Mouse (Mus musculus) adrenal gland, postnatal 10 days (tissue): ENCODE measurements around the gene Mnd1. TPM values are rescaled to one million over a fixed set of nuclear protein-coding genes. Genes with fewer than 3 reads are reported as not detected.

Experiments
- DNase-seq: peaks from one replicate; pipeline ENCODE4 v3.0.0; 2021; ENCODE audit warnings: mixed read lengths
- total RNA-seq, 2 experiments: library from RNA; stranded (reverse); gene quantifications; 2 replicates each; pipeline ENCODE4 v1.2.3; 2021

Gene Mnd1
- total RNA-seq, 2 experiments from 2014 or later = 25.2 to 26.5 TPM

GRCm38 (mm10) chr3:84157559-84158350 lies 2.2 kb upstream of the Mnd1 start:
- DNase-seq = no peak

GRCm38 (mm10) chr3:84157011-84157410 lies 1.4 kb upstream of the Mnd1 start:
- no peak for DNase-seq

- DNase-seq = no peak
These were observed 519 bp upstream of the Mnd1 start for GRCm38 (mm10) chr3:84156105-84156504.

- no peak for DNase-seq
These were observed 440 bp downstream of the Mnd1 start for GRCm38 (mm10) chr3:84155146-84155545.

GRCm38 (mm10) chr3:84154721-84155141 lies 855 bp downstream of the Mnd1 start:
- no peak for DNase-seq

- DNase-seq = no peak
These were observed 5.8 kb downstream of the Mnd1 start for GRCm38 (mm10) chr3:84149831-84150230.

GRCm38 (mm10) chr3:84140947-84141346 lies 14.6 kb downstream of the Mnd1 start:
- DNase-seq = no peak

GRCm38 (mm10) chr3:84136509-84136908 lies 19.1 kb downstream of the Mnd1 start:
- no peak for DNase-seq

- DNase-seq = no peak
These were observed 19.7 kb downstream of the Mnd1 start for GRCm38 (mm10) chr3:84135933-84136332.

GRCm38 (mm10) chr3:84135387-84135786 lies 20.2 kb downstream of the Mnd1 start:
- DNase-seq = peak; percentile 63

GRCm38 (mm10) chr3:84131369-84131768 lies 24.2 kb downstream of the Mnd1 start:
- no peak for DNase-seq

- peak; percentile 32 for DNase-seq
These were observed 24.8 kb downstream of the Mnd1 start for GRCm38 (mm10) chr3:84130776-84131175.

GRCm38 (mm10) chr3:84128871-84129870 lies 26.4 kb downstream of the Mnd1 start:
- peak; percentile 34 for DNase-seq

GRCm38 (mm10) chr3:84127431-84127830 lies 28.2 kb downstream of the Mnd1 start:
- DNase-seq = no peak

- no peak for DNase-seq
These were observed 28.9 kb downstream of the Mnd1 start for GRCm38 (mm10) chr3:84126721-84127120.

GRCm38 (mm10) chr3:84125704-84126289 lies 29.8 kb downstream of the Mnd1 start:
- no peak for DNase-seq

GRCm38 (mm10) chr3:84123461-84123860 lies 32.1 kb downstream of the Mnd1 start:
- peak; percentile 54 for DNase-seq

GRCm38 (mm10) chr3:84118718-84119117 lies 36.9 kb downstream of the Mnd1 start:
- no peak for DNase-seq

- DNase-seq = no peak
These were observed 37.4 kb downstream of the Mnd1 start for GRCm38 (mm10) chr3:84118178-84118577.

GRCm38 (mm10) chr3:84108614-84109013 lies 47.0 kb downstream of the Mnd1 start:
- DNase-seq = no peak

- DNase-seq = peak; percentile 47
These were observed 49.5 kb downstream of the Mnd1 start for GRCm38 (mm10) chr3:84106106-84106505.

- DNase-seq = no peak
These were observed 52.0 kb downstream of the Mnd1 start for GRCm38 (mm10) chr3:84103536-84103935.

- no peak for DNase-seq
These were observed 62.7 kb downstream of the Mnd1 start for GRCm38 (mm10) chr3:84092875-84093274.
